Mouse (Mus musculus): ENCODE measurements around the gene Bicdl1. TPM values are rescaled to one million over a fixed set of nuclear protein-coding genes. Genes with fewer than 3 reads are reported as not detected.

The Bicdl1 gene
- polyA plus RNA-seq, 1 experiment from 2014 or later = 8.0 TPM

DNA sequence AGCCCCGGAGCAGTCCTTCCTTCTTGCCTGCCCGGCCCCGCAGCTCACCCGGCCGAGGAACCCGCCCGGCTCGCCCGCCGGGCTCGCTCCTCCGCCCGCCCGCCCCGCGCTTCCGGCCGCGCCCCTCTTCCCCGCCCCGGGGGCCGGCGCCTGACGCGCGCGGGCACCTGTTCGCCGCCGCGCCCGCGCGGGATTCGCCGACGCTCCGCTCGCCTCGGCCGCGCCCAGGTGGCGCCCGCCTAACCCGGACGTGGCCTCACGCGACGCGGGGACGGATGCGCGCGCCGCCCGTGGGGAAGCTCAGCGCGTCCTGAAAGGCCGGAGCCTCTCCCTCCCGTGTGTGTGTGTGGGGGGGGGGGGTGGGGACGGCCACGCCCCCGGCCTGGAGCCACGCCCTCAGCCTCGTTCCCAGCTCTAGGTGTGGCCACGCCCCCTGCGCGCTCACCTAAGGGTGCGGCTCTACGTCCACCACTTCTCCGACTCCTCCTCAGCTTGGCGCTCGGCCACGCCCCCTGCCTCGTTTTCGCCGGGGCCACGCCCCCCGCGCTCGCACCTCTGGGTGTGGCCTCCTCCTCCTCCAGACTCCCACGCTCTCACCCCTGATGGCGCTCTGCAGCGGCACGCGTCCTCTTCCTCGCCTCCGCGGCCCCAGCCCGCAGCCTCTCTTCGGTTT lies 891 bp upstream of the Bicdl1 start:
- H3K4me3 ChIP-seq (ENCODE audit: low read depth, low read length) = peak overlapping the region; percentile 59
- peak overlapping the region; percentile 76 for H3K27ac ChIP-seq (ENCODE audit: low read depth, low read length)
- no peaks in the 10 kb centered on the region for H3K9me3 ChIP-seq (ENCODE audit: control insufficient read depth)
- H3K4me2 ChIP-seq (replicated peaks; ENCODE audit: low read depth) = peak overlapping the region; percentile 98
- ATAC-seq = peak; percentile 94
- H3K27me3 ChIP-seq (replicated peaks; ENCODE audit: control insufficient read depth, insufficient read depth, low read length) = peaks cover 19% of the 10 kb centered on the region
- peak overlapping the region; percentile 37 for H3K9ac ChIP-seq (ENCODE audit: low read depth, low read length)
- no peaks in the 10 kb centered on the region; the same call in 1 of the 2 replicates for H3K4me1 ChIP-seq (replicated peaks; ENCODE audit: control insufficient read depth, insufficient read depth, low read length)
- H3K36me3 ChIP-seq (ENCODE audit: control insufficient read depth, insufficient read depth) = no peaks in the 10 kb centered on the region
- TF ChIP-seq CTCF (IDR thresholded peaks at IDR 0.05; ENCODE audit: low read depth) = no peak
- WGBS = under 1% methylated on average over 67 of the region's 91 CpGs

DNA sequence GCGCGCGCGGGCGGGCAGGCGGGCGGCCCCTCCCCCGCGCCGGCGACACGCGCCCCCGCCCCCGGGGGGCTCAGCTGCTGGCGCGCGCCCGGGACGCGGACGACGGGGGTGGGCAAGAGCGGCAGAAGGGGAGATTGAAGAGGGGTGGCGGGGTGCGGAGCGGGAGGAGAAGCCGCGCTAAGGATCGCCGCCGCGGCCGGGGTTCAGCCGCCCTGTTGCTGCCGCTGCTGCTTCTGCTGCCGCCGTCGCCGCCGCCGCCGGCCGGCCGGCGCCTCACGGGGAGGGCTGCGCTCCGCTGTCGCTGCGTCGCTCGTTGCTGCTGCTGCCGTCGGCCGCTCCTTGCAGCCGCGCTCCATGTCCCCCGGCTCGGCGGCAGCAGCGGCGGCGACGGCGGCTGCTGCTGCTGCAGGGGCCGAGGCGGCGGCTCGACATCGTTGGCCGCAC lies 333 bp upstream of the Bicdl1 start:
- Histone ChIP-seq H3K27me3 (replicated peaks; ENCODE audit: control insufficient read depth, insufficient read depth, low read length) (peaks cover 19% of the 10 kb centered on the region), H3K9ac (ENCODE audit: low read depth, low read length) (peak overlapping the region; percentile 37), H3K9me3 (ENCODE audit: control insufficient read depth) (no peaks in the 10 kb centered on the region), H3K4me2 (replicated peaks; ENCODE audit: low read depth) (peak overlapping the region; percentile 98), H3K4me3 (ENCODE audit: low read depth, low read length) (peak overlapping the region; percentile 59), H3K27ac (ENCODE audit: low read depth, low read length) (peak overlapping the region; percentile 76), H3K36me3 (ENCODE audit: control insufficient read depth, insufficient read depth) (no peaks in the 10 kb centered on the region), H3K4me1 (replicated peaks; ENCODE audit: control insufficient read depth, insufficient read depth, low read length) (no peaks in the 10 kb centered on the region; the same call in 1 of the 2 replicates)
- 1% methylated on average over 32 of the region's 72 CpGs for WGBS
- peak; percentile 7 for ATAC-seq
- no peak for TF ChIP-seq CTCF (IDR thresholded peaks at IDR 0.05; ENCODE audit: low read depth)

DNA sequence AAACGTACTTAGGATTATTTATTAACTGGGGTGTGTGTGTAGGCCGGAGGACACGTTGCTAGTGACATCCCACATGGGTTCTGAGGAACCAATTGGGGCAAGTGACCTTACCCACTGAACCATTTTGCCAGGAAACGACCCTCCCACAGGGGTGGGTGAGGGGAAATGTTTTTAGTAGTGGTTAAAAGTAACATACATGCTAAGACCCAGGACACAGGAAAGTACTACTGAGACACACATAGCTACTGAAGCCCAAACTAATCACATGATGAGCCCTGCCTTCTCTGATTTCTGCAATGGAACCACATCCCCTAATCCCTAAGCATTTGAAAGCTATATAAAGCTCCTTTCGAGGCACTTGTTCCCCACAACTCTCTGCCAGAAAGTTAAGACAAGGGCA lies 1.1 kb downstream of the Bicdl1 start:
- Histone ChIP-seq H3K9ac (ENCODE audit: low read depth, low read length) (no peak overlapping the region), H3K9me3 (ENCODE audit: control insufficient read depth) (no peaks in the 10 kb centered on the region), H3K27ac (ENCODE audit: low read depth, low read length) (no peak overlapping the region), H3K4me2 (replicated peaks; ENCODE audit: low read depth) (0 out of 2 replicates have a peak overlapping the region, but pooled peaks have one; percentile 98), H3K36me3 (ENCODE audit: control insufficient read depth, insufficient read depth) (no peaks in the 10 kb centered on the region), H3K27me3 (replicated peaks; ENCODE audit: control insufficient read depth, insufficient read depth, low read length) (peaks cover 19% of the 10 kb centered on the region), H3K4me3 (ENCODE audit: low read depth, low read length) (peak overlapping the region; percentile 59), H3K4me1 (replicated peaks; ENCODE audit: control insufficient read depth, insufficient read depth, low read length) (no peaks in the 10 kb centered on the region; the same call in 1 of the 2 replicates)
- TF ChIP-seq CTCF (IDR thresholded peaks at IDR 0.05; ENCODE audit: low read depth) = no peak
- no peak for ATAC-seq
- WGBS = 50% methylated on average over 5 of the region's 5 CpGs

DNA sequence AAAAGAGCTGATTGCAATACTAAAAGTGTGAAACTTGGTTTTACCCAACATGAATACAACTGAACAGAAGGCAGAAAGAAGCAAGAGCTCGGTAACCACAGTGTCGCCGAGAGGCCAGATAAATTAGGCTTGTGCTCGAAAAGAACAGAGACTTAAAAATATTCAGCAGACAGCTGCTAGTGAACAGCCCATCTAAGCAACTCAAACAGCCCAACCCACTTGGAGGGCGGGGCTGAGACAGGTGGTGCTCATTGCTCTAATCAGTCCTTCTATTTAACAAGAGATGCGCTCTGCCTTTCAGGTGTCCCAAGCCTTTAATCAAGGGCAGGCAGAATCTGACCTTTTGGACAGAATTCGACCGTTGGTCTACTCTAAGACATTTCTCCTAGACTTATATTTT lies 4.8 kb downstream of the Bicdl1 start:
- 73% methylated on average over 8 of the region's 8 CpGs for WGBS
- no peaks in the 10 kb centered on the region for H3K36me3 ChIP-seq (ENCODE audit: control insufficient read depth, insufficient read depth)
- no peak for TF ChIP-seq CTCF (IDR thresholded peaks at IDR 0.05; ENCODE audit: low read depth)

DNA sequence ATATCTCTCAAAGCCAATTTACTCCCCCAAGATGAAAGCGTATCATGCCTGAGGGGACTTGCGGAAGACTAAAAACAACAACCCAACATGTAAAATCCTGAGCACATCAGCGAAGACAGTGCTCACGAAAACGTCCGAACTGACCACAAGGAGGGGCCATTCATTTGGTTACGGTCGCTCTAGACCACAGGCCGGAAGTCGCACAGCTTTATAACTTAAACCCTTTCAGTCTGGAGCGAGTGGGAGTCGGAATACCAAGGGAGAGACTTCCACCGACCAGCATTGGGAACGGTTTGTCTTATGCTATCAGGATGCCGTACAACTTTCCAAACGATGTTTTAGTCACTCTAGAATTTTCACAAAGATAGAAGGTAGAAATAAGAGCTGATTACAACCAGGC lies 5.4 kb downstream of the Bicdl1 start:
- Histone ChIP-seq H3K9ac (ENCODE audit: low read depth, low read length) (no peak overlapping the region), H3K4me2 (replicated peaks; ENCODE audit: low read depth) (no peak overlapping the region), H3K4me3 (ENCODE audit: low read depth, low read length) (no peak overlapping the region), H3K9me3 (ENCODE audit: control insufficient read depth) (no peaks in the 10 kb centered on the region), H3K27me3 (replicated peaks; ENCODE audit: control insufficient read depth, insufficient read depth, low read length) (peaks cover 12% of the 10 kb centered on the region), H3K36me3 (ENCODE audit: control insufficient read depth, insufficient read depth) (no peaks in the 10 kb centered on the region), H3K27ac (ENCODE audit: low read depth, low read length) (no peak overlapping the region), H3K4me1 (replicated peaks; ENCODE audit: control insufficient read depth, insufficient read depth, low read length) (no peaks in the 10 kb centered on the region)
- no peak for ATAC-seq
- TF ChIP-seq CTCF (IDR thresholded peaks at IDR 0.05; ENCODE audit: low read depth) = no peak
- 82% methylated on average over 16 of the region's 16 CpGs for WGBS

More for the DNA sequence above, 4.8 kb downstream of the Bicdl1 start:
- Histone ChIP-seq H3K4me3 (ENCODE audit: low read depth, low read length) (no peak overlapping the region), H3K27ac (ENCODE audit: low read depth, low read length) (no peak overlapping the region), H3K9ac (ENCODE audit: low read depth, low read length) (no peak overlapping the region), H3K27me3 (replicated peaks; ENCODE audit: control insufficient read depth, insufficient read depth, low read length) (peaks cover 15% of the 10 kb centered on the region), H3K4me2 (replicated peaks; ENCODE audit: low read depth) (no peak overlapping the region), H3K9me3 (ENCODE audit: control insufficient read depth) (no peaks in the 10 kb centered on the region), H3K4me1 (replicated peaks; ENCODE audit: control insufficient read depth, insufficient read depth, low read length) (no peaks in the 10 kb centered on the region)
- no peak for ATAC-seq

DNA sequence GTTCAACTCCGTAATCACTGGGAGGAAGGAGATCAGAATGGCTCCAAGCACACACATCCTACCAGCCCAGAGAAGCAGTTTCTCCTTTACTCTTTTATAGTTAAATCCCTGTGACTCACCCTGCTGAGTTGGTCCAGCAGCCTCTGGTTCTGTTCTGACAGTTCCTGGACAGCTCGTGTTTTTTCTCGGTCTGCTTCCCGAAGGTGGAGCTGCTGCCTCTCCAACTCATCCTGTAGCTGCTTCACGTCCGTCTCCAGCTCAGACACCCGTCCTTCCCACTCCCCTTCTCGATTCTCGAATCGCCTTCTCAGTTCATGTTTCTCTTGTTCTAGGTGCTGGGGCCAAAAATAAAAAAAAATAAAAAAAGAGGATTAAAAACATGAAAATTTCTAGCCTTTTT lies 7.0 kb downstream of the Bicdl1 start:
- Histone ChIP-seq H3K27ac (ENCODE audit: low read depth, low read length) (no peak overlapping the region), H3K4me2 (replicated peaks; ENCODE audit: low read depth) (no peak overlapping the region), H3K4me1 (replicated peaks; ENCODE audit: control insufficient read depth, insufficient read depth, low read length) (no peaks in the 10 kb centered on the region), H3K36me3 (ENCODE audit: control insufficient read depth, insufficient read depth) (no peaks in the 10 kb centered on the region), H3K4me3 (ENCODE audit: low read depth, low read length) (no peak overlapping the region), H3K9me3 (ENCODE audit: control insufficient read depth) (no peaks in the 10 kb centered on the region), H3K27me3 (replicated peaks; ENCODE audit: control insufficient read depth, insufficient read depth, low read length) (no peaks in the 10 kb centered on the region), H3K9ac (ENCODE audit: low read depth, low read length) (no peak overlapping the region)
- TF ChIP-seq CTCF (IDR thresholded peaks at IDR 0.05; ENCODE audit: low read depth) = no peak
- 82% methylated on average over 10 of the region's 10 CpGs for WGBS
- ATAC-seq = no peak
